Mouse (Mus musculus) spleen, postnatal 10 days (tissue): ENCODE data around the gene Prorsd1.
"Not testable (repeated sequence)": the region's sequence is repeated elsewhere in the genome, so short reads cannot be mapped to it uniquely, and the experiment has no call there.

Experiments used
- DNase-seq, 2 experiments: peaks; one replicate each; pipeline ENCODE4 v3.0.0; 2021 to 2022; ENCODE audit warnings: low spot score in 2 of 2

Prorsd1 gene

DNA sequence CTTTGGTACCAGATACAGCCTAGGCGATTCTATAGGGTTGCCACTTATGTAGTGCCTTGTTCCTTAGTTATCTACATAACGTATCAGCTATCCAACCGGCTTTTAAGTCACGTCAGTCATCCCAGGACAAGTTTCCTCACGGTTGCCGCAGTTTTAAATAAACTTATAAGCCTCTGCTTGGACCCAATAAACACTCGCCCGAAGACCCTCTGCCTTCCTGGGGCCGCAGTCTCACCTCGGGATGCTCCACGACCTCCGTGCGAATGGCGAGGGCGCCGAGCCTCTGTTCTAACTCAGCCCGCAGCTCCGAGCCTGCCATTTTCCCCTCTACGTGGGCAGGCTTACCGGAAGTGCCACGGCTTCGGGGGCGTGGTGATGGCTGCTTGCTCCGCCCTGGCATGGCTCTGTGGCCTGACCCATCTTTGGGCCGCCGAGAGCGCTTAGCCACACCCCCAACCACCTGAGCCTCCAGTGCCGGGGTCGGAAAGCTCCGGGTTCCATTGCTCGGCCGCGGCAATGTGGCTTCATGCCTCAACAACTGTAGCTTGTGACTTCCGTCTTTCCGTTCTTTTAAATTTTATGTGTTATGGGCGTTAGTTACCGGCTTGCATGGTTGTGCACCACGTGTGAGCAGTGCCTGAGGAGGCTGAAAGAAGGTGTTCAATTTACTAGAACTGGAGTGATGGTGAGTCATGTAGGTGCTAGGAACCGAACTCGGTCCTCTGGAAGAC is at the start of gene Prorsd1:
Prorsd1 (minus strand) TSS at position 352 of the 731 bp plus-strand sequence.
- peak; percentile 84 to 96 for DNase-seq

DNA sequence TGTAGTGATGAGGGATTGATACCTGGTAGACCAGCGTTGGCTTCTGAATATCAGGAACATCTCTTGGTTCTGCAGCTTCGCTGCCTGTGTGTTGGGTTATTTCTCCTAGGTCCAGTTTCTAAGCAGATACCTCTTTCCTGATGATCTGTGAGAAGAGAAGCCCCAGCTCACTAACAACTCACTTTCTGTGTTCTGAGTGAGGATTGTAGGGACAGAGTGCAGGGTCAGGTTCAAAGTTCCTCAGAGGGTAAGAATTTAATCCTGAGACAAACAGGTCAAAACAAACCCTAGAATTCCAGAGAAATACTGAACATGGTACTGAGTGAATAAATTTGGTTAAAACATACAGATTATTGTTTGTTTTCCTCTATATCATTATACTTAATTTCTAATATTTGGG is 48.6 kb upstream of the Prorsd1 start:
- no peak for DNase-seq

DNA sequence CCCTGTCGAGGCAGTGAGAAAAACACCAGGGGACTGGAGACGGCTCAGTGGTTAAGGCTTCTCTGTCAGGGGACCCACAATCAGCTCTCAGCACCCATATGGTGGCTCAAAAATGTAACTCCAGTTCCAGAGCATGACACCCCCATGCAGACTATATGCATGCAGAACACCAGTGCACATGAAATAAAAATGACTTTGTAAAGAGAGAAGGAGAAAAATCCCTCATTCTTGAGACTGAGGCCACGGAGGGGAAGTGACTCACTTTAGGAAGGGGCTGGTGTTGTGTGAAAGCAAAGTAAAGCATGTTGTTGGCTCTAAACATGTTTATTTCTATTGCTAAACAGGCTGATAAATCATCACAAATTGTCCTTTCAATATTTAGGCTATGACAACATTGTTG is 46.2 kb upstream of the Prorsd1 start:
- no peak for DNase-seq

DNA sequence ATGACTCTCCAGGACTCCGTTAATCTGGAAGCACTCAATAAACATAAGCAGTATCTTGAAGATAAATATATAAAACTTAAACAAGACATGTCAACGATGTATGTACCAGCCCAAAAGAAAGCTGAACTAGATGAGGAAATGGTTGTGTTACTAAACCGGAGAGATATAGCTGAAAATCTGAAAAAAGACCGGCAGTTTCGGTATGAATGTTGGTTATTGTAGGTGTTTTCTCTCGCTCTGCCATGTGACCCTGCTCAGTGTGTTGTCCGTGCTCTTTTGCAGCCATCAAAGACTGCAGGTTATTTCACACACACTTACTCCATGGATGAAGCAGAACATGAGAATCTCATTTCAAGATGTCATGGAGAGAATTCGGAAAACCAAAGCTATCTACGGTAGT is 45.6 kb upstream of the Prorsd1 start:
- no peak for DNase-seq

DNA sequence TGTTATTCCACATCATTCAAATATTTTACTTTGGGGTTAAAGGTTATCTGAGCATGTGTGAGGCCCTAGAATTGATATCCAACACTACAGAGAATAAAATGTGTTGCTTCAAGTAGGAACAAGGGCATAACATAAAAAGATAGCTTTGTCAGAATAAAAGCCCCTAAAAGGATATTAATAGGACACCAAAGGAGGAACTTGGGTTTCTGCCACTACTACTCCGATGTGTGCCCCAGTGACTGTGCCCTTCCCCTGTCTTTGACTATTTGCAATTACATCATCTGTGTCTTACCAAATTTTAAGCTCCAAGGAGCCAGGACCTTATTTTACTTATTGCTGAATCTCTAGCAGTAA is 34.6 kb upstream of the Prorsd1 start:
- no peak for DNase-seq

DNA sequence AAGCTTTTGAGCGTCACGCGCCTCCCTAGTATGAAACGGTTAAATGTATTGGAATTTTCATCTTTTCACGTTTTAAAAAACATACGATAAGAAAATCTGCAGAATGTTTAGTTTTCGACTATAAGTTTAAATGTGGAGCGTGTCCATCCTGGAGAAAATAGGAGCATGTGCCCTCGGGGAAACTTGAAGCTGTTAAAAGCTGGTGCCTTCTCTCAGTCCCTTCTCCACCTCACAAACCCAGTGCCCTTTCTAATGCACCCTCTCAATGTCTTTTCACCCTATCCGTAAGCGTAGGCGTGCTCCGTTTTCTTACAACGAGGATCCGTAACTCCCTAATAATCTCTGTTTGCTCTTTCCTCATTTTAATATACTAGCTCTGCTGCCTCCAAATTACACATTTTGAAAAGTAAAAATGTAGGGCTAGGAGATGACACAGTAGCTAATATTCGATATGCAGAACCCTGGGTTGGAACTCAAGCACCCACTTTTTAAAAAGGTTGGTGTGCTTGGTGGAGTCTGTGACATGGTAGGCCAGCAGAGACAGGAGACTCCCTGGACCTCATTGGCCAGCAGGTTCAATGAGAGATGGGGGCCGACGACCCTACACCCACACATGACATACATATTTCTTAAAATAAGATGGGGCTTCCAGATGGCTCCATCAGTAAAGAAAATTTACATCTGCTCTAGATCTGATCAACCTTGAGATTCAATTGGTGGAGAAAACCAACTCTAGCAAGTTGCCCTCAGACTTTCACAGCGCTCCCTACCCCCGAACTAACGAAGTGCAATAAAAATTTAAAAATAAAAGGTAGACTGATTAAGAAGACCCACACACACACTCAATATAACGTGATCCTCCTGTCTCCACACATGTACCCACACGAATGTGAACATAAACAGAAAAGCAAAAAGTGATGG is 33.9 kb upstream of the Prorsd1 start:
- DNase-seq, result peak; percentile 16 to 24

DNA sequence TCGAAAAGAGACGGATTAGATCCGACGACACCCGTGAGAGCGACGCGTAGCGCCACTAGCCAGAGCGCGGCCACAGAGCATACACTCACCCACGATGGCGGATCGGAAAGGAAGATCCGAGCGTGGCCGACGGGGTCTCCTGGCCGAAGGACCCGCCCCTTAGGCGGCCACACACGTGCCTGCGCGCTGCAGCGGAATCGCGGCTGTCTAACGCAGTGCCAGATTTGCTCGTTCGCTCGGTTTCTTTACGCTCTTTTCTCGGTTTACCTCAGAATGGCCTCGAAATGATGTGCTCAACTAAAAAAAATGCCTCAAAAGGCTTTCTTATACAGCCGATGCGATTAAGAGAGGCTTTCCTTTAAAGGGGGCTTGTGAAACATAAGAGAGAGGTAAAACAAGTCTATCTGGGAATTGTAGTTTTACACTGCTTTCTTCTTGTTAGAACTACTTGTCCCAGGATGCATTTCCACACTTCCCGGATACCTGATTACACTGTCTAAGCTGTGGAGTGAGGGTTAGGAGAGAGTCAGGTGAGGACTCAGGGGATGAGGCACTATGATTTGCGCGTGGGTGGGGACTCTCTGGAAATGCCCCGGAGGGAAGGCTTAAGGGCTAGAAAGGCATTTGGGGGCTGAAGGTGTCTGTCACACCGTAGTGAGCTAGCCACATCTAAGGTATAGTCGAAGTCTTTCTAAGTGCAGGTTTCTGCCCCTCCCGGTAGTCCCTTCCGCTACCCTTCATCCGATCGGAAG is 33.1 kb upstream of the Prorsd1 start, which contains the start of the genes Clhc1 and Rps27a:
Clhc1 (plus strand) TSS at position 199 of the 752 bp plus-strand sequence.
Rps27a (minus strand) TSS at position 358 of the 752 bp plus-strand sequence.
- DNase-seq, result peak; percentile 99

DNA sequence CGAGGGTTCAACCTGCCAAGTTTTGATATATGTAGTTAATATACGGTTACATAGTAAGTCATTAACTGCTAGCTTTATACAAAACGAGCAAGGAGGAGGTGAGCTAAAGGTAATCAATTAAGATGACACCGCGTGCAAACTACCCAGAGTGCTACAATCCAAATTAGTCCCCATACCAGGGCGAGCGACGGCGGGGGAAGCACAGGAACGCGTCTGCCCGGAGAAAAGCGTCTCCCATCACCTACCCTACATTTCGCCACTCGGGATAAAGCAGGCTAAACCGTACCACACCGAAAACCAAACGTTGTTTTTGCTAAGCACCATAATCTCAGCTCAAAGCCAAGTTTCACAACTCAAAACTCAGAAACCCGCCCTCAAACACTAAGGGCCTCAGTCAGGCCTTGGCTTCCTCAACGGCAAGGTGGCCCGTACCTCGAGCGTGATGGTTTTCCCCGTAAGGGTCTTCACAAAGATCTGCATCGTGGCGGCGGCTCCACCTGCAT is 32.5 kb upstream of the Prorsd1 start:
- no peak for DNase-seq

DNA sequence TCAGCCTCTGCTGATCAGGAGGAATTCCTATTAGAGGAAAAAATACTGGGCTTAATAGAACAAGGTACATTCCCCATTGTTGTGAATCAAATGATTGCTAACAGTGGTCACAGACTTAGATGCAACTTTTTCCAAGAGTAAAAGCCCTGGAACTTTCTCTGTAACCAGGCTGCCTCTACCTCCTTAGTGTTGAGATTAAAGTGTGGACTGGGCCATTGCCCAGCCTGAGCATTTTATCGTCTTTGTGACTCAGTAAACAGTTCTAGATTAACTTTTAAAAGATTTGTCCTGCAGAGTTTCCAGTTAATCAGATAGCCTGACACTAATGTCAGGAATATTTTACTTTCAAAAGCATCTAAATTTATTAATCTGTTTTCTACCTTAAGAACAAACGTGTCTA is 31.9 kb upstream of the Prorsd1 start:
- DNase-seq, result no peak

DNA sequence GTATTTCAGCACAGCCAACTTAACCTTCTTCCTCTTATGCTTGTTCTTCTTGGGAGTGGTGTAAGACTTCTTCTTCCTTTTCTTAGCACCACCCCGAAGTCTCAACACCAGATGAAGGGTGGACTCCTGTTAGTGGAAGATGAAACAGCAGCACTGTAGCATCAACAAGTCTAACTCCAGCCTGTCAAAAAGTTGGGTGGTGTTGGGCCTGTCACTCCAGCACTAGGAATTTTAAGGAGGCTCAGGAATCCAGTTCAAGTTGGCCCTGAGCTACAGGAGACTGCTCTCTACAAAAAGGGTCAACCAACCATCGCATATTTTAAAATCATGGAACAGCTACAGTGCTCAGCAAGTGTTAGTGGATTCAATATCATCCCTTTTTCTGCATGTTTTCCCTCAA is 31.5 kb upstream of the Prorsd1 start:
- DNase-seq, result not testable (repeated sequence)

DNA sequence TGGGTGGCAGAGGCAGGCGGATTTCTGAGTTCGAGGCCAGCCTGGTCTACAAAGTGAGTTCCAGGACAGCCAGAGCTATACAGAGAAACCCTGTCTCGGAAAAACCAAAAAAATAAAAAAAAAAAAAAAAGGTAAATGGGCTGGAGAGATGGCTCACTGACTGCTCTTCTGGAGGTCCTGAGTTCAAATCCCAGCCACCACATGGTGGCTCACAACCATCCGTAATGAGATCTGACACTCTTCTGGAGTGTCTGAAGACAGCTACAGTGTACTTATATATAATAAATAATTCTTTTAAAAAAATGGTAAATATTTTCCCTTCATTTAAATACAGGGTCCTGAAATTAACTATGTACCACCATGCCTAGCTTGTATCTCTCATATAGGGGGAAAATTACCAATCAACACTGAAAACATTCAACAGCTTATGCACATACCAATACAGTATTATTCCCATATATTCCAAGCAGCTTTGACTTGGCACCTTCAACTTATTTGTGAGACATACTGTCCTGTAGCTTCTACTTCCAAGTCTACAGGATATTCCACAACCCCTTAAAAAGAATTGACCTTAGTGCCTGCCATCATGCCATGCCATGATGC is 30.4 kb upstream of the Prorsd1 start:
- not testable (repeated sequence) for DNase-seq

DNA sequence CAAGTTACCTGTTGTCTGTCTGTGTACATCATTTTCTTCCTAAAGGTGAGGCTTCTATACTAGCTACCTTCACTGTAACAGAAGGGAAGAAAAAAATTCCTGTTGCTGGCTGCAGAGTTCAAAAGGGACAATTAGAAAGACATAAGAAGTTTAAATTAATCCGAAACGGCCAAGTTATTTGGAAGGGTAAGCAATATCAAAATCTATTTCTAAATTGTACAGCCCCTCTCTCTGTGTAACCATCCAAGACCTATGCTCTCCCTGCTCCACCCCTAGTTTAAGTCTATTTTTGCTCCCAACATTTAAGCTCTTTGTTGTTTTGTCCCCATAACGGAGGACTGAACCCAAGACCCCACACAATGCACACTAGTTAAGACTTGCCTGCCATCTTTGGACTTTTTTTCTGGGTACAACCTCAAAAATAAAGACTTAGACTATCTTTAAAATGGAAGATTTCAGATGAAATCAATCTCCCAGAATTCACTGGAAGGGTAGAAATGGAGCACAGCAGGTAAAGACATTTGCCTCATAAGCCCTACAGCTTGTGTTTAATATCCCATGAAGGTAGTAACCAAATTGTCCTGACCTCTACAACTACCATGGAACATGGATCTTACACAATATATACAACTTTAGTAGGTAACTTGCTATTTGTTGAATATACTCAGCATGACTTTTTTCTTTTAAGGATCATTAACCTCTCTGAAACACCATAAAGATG is 29.6 kb upstream of the Prorsd1 start:
- DNase-seq, result no peak

DNA sequence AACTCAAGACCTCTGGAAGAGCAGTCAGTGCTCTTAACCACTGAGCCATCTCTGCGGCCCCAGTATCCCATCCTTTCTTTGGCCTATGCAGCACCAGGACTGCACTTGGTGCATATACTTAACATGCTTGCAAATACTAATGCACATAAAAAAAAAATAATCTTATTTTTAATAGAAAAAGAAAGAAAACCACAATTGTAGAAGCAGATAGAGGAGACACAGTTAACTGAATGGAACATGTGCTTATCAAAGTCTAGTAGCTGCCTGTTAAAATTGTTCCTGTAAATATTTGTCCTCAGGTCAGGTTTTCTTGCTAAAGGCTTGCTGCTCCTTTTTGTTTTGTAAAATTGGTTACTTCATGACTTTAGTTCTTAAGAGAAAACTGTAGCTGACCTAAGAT is 23.4 kb upstream of the Prorsd1 start:
- no peak for DNase-seq

DNA sequence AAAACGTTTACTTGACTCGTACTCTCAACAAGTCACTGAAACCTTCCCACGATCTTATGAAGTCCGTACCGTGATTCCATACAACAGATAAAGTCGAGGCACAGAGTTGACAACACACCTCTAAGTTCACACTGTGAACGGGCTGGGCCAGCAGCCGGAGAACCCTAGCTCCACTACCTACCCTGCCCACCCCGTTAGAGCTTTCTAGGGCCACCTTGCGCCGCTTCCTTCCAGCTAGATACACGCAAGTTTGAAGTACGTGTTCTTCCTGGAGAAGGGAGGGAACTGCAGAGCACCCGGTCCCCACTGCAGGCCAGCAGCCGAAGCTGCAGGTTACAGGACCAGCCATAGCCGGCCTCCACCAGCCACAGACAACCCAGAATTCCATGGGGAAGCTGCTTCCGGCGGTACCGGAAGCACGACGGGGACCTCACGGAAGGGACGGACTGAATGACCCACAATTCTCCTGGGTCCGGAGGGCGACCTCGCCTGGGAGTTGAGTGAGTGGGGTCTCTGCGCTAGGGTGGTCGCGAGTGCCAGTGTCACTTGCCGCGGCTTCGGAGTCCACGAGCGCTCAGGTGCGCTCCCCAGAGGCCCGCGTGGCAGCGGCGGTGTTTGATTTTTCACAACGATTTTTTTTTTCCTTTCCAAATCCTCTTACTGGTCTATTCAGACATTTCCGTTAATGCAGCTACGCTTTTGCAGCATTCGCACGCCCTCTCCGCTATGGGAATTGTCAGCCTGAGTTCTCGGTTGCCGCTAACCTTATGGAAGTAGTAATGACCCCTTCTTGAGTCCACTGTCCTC is 11.4 kb upstream of the Prorsd1 start, which contains the start of gene Mtif2:
Mtif2 (plus strand) TSS at position 421 of the 807 bp plus-strand sequence.
- peak; percentile 72 to 78 for DNase-seq

DNA sequence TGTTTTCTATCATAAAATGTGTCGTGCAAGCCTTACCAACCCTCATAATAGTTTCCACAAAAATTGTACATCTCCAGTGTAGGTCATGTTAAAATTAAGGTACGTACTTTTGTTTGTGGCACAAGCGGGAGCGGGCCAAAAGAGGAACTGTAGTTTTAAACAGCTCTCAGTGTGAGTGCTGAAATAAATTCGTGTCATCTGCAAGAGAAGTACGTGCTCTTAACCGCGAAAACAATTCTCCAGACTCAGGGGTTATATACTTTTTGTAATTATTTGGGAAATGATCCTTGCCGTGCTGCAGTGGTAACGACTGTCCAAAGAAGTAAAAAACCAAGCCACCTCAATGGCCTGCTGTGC is 530 bp downstream of the Prorsd1 start:
- no peak for DNase-seq

DNA sequence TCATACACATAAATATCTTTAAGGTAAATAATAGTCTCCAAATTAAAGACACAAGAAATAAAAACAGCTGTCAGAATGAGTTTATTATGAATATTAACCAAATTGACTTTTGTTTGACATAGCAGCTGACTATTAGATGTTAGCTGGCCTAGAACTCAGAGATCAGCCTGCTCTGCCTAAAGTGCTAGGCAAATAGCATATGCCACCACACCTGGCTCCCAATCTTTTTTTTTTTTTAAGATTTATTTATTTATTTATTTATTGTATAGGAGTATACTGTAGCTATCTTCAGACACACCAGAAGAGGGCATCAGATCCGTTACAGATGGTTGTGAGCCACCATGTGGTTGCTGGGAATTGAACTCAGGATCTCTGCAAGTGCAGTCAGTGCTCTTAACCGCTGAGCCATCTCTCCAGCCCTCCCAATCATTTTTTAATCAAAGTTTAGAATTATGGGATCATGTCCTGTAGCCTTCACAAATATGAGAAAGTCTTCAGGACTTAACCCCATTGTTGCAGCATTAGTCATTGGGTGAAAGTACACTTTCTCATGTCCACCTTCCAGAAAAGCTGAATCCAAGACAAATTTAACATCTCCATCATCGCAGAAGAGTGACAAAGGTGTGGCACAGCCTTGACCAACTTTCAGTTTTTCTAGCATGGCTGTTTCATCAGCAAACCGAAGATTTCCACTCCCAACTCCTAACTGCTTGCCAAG is 1.9 kb downstream of the Prorsd1 start:
- DNase-seq, result no peak

DNA sequence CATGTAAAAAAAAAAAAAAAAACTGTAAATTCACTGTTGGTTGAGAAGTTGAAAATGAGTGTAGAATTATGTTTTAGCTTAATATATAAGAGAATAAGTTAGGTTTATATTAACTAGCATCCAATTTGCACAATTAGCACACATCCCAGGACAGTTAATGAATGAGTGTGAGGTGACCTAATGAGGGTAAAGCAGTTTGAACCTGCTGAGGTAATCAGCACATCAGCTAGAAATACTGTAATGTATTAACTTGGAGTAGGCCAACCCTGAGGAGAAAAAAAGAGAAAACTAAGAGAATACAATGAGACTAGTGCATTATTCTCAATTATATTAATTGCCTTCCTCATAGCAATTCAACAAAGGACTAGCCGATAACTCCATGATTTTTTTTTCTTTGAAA is 5.4 kb downstream of the Prorsd1 start:
- no peak for DNase-seq

DNA sequence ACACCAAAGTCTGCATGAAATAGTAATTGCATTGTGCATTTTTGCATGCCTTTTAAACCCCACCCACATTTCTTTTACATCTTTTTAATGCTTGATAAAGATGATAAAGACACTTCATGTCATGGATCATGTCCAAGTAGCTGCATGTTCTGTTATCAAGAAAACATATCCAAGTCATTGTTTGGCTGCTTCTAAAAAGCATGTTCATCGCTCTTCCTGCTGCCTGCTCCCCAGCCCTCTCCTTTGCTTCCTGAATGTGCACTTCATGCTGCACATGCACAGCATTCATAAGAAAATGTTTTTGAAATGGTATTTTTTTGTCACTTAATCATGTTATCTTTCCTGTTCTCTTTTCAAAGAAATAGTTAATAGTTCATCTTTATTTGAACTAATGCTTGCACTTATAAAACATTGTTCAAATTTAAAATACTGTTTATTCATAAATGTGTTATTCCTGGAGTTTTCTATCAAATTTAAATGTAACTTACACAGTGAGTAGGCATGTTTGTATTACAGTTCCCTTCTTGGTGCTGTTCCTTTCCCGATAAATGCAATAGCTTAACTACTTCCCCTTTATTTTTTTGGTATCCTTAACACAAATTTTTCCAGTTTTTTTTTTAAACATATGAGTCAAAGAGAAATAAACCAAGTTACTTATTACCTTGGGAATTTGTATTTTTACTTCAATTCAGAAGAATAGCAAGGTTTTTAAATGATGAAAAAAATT is 9.8 kb downstream of the Prorsd1 start:
- DNase-seq, result no peak
